Mouse (Mus musculus): Measurements from ENCODE around the gene Pdzd2.

- TF ChIP-seq FLI1 (IDR thresholded peaks at IDR 0.05; ENCODE audit: low read length), result no peak
- TF ChIP-seq GATA1 (IDR thresholded peaks at IDR 0.05; ENCODE audit: borderline replicate concordance, low read length), result no peak
Observed at GRCm38 (mm10) chr15:12500674-12501073, 239.1 kb downstream of the Pdzd2 start.

Data from megakaryocyte, embryonic 14.5 days (primary cell).